Mouse (Mus musculus): ENCODE measurements around the gene Bik. TPM values are rescaled to one million over a fixed set of nuclear protein-coding genes. Genes with fewer than 3 reads are reported as not detected.

Bik gene
- polyA plus RNA-seq (2015; fragmentation: Nextera tagmentation; extraction: Ambion mirVana): 11.2 and 13.7 TPM in 2 replicates

GRCm38 (mm10) chr15:83526424-83527091 lies at the start of gene Bik:
Gene Bik, plus strand, starts transcription at chr15:83526862.

GRCm38 (mm10) chr15:83510805-83511405 lies 15.8 kb upstream of the Bik start, which contains the start of gene Ttll1:
Gene Ttll1, minus strand, starts transcription at chr15:83510893.

GRCm38 (mm10) chr15:83563327-83563856 lies 36.7 kb downstream of the Bik start, which contains the start of the genes Tspo and Mcat:
Gene Tspo, plus strand, starts transcription at chr15:83563592.
Gene Mcat, minus strand, starts transcription at chr15:83563787.

Small RNAs within 50 kb of the gene (microRNA-seq; reads per million reads assigned to microRNA genes)
- gene Gm24575 (ENCODE audit: borderline replicate concordance, insufficient number of aligned reads): not detected

Other genes starting within 250 kb of the Bik start
- gene Arfgap3, start 176.6 kb upstream of the Bik start, polyA plus RNA-seq (2015; fragmentation: Nextera tagmentation; extraction: Ambion mirVana): 38.9 and 53.5 TPM in 2 replicates
- 32.0 and 50.9 TPM in 2 replicates for gene Pacsin2, start 62.3 kb upstream of the Bik start, polyA plus RNA-seq (2015; fragmentation: Nextera tagmentation; extraction: Ambion mirVana)
- gene Ttll1, start 16.0 kb upstream of the Bik start, polyA plus RNA-seq (2015; fragmentation: Nextera tagmentation; extraction: Ambion mirVana): 20.5 and 26.8 TPM in 2 replicates
- 876 and 914 TPM in 2 replicates for gene Tspo, start 36.7 kb downstream of the Bik start, polyA plus RNA-seq (2015; fragmentation: Nextera tagmentation; extraction: Ambion mirVana)
- 50.0 and 52.9 TPM in 2 replicates for gene Mcat, start 36.9 kb downstream of the Bik start, polyA plus RNA-seq (2015; fragmentation: Nextera tagmentation; extraction: Ambion mirVana)
- 17.1 and 22.6 TPM in 2 replicates for gene Ttll12, start 68.3 kb downstream of the Bik start, polyA plus RNA-seq (2015; fragmentation: Nextera tagmentation; extraction: Ambion mirVana)
- 4.6 and 4.8 TPM in 2 replicates for gene Scube1, start 198.2 kb downstream of the Bik start, polyA plus RNA-seq (2015; fragmentation: Nextera tagmentation; extraction: Ambion mirVana)